Mouse (Mus musculus) bone marrow macrophage, adult 2 months (primary cell): ENCODE data around the gene Psmb3.

Experiments used
- CTCF ChIP-seq: IDR thresholded peaks from 2 replicates; pipeline ENCODE4 v1.5.1; 2012; ENCODE audit warnings: low read depth, mild to moderate bottlenecking, low read length, moderate library complexity
- POLR2A ChIP-seq: IDR thresholded peaks from 2 replicates; pipeline ENCODE4 v1.6.1; 2012; ENCODE audit warnings: mild to moderate bottlenecking, low read depth, low read length, borderline replicate concordance

DNA sequence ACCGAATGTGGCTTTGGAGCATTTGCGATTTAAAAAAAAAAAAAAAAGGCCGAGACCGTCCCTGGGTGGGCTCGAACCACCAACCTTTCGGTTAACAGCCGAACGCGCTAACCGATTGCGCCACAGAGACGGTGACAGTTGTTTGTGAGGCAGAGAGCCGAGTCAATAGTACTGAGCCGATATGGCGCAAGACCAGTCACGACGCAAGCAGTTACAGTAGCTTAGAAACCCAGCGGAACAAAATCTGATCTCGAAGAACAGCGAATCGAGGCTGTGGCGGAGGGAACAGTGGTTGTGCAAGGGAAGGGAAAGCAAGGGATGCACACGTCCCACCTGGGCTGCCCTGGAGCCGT lies 830 bp upstream of the Psmb3 start:
- TF ChIP-seq CTCF (no peak), POLR2A (no peak)
